Mouse (Mus musculus) c-Kit-positive CD71-positive TER-119-negative erythroid progenitor cells, embryonic 14.5 days (primary cell): ENCODE results near the gene St6galnac5.

ENCODE experiments used
- DNase-seq: peaks from one replicate; pipeline ENCODE4 v3.0.0-alpha.2; 2013; ENCODE audit warnings: low read depth

St6galnac5 gene

GRCm38 (mm10) chr3:152913625-152914024 lies 68.4 kb downstream of the St6galnac5 start:
- no peak for DNase-seq

- no peak for DNase-seq
These were observed 68.9 kb downstream of the St6galnac5 start for GRCm38 (mm10) chr3:152913150-152913549.

GRCm38 (mm10) chr3:152912216-152913101 lies 69.6 kb downstream of the St6galnac5 start:
- DNase-seq = no peak

- DNase-seq = no peak
These were observed 70.5 kb downstream of the St6galnac5 start for GRCm38 (mm10) chr3:152911578-152911977.

- no peak for DNase-seq
These were observed 74.4 kb downstream of the St6galnac5 start for GRCm38 (mm10) chr3:152907683-152908082.

- DNase-seq = no peak
These were observed 75.0 kb downstream of the St6galnac5 start for GRCm38 (mm10) chr3:152907087-152907486.

- no peak for DNase-seq
These were observed 76.2 kb downstream of the St6galnac5 start for GRCm38 (mm10) chr3:152905800-152906199.

GRCm38 (mm10) chr3:152905026-152905425 lies 77.0 kb downstream of the St6galnac5 start:
- no peak for DNase-seq

- DNase-seq = no peak
These were observed 83.1 kb downstream of the St6galnac5 start for GRCm38 (mm10) chr3:152898906-152899305.

GRCm38 (mm10) chr3:152897196-152897595 lies 84.8 kb downstream of the St6galnac5 start:
- DNase-seq = no peak

GRCm38 (mm10) chr3:152896111-152896510 lies 85.9 kb downstream of the St6galnac5 start:
- DNase-seq = no peak

- DNase-seq = no peak
These were observed 87.1 kb downstream of the St6galnac5 start for GRCm38 (mm10) chr3:152894935-152895334.

- DNase-seq = no peak
These were observed 93.9 kb downstream of the St6galnac5 start for GRCm38 (mm10) chr3:152888116-152888515.

- no peak for DNase-seq
These were observed 95.3 kb downstream of the St6galnac5 start for GRCm38 (mm10) chr3:152886749-152887148.

GRCm38 (mm10) chr3:152883556-152883955 lies 98.5 kb downstream of the St6galnac5 start:
- no peak for DNase-seq

- no peak for DNase-seq
These were observed 100.3 kb downstream of the St6galnac5 start for GRCm38 (mm10) chr3:152881706-152882105.

GRCm38 (mm10) chr3:152880121-152880835 lies 101.8 kb downstream of the St6galnac5 start:
- no peak for DNase-seq

GRCm38 (mm10) chr3:152875723-152876290 lies 106.2 kb downstream of the St6galnac5 start:
- no peak for DNase-seq

- DNase-seq = no peak
These were observed 107.4 kb downstream of the St6galnac5 start for GRCm38 (mm10) chr3:152874431-152875355.

- no peak for DNase-seq
These were observed 109.5 kb downstream of the St6galnac5 start for GRCm38 (mm10) chr3:152872596-152872995.

GRCm38 (mm10) chr3:152872054-152872453 lies 110.0 kb downstream of the St6galnac5 start:
- DNase-seq = no peak
